Mouse (Mus musculus) kidney, adult 2 months (tissue): Measurements from ENCODE around the gene Kctd19.

ENCODE experiments used
- CTCF ChIP-seq: fragments of 200-500 bp; conservative IDR thresholded peaks from 2 replicates; pipeline ENCODE4 v1.5.1; 2011; ENCODE audit warnings: low read depth, mild to moderate bottlenecking, control low read depth, low read length, moderate library complexity, mixed read lengths; ENCODE audit not compliant: insufficient read depth, insufficient read length
- POLR2A ChIP-seq: fragments of 200-500 bp; IDR thresholded peaks from one replicate; pipeline ENCODE4 v1.6.1; 2011; ENCODE audit warnings: low read depth, low read length, control low read depth

DNA sequence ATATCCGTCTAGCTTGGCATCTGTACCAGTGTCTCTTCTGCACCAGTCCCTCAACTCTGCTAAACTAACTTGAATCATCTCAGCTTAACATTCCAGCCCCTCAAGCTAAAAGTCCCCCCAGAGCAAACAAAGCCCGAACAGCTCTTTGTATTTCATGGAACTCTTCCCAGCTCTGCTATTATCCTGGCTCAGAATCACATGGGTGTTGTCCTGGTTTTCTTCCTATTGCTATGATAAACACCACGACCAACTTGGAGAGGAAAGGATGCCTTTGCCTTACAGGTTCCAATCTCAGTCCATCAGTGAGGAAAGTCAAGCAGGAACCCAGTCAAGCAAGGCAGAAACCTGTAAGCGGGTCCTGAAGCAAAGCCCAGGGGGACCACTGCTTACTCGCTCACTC is 20.2 kb upstream of the Kctd19 start:
- TF ChIP-seq CTCF (no peak), POLR2A (no peak)
